Mouse (Mus musculus) MEL (cell line): ENCODE measurements around the gene Cd5. TPM values are rescaled to one million over a fixed set of nuclear protein-coding genes. Genes with fewer than 3 reads are reported as not detected.

Experiments used
- DNase-seq: peaks from one replicate; pipeline ENCODE4 v3.0.0; 2011; ENCODE audit warnings: low read depth, low spot score
- H3K27ac ChIP-seq: 2 replicates; pipeline ENCODE4 v1.5.1; 2012; ENCODE audit warnings: low read depth, mild to moderate bottlenecking, control low read depth, low read length, moderate library complexity; ENCODE audit not compliant: control insufficient read depth
- H3K27me3 ChIP-seq, 2 experiments: fragments of 150-350 bp in 1 of 2; sonication (generic) in 1 of 2; 2 replicates each; pipeline ENCODE4 v1.6.1; 2012; ENCODE audit warnings: low read length in 2 of 2, mild to moderate bottlenecking in 2 of 2, improper control_type of control experiment in 1 of 2, moderate library complexity in 1 of 2; ENCODE audit not compliant: insufficient read depth in 2 of 2, control insufficient read depth in 1 of 2
- H3K36me3 ChIP-seq, 2 experiments: 2 replicates each; pipeline ENCODE4 v1.6.1; 2012 to 2014; ENCODE audit warnings: low read length in 2 of 2, improper control_type of control experiment in 1 of 2, inconsistent platforms in 1 of 2, mild to moderate bottlenecking in 1 of 2; ENCODE audit not compliant: insufficient read depth in 2 of 2, control insufficient read depth in 1 of 2
- H3K4me1 ChIP-seq, 2 experiments: fragments of 150-350 bp in 1 of 2; sonication (generic) in 1 of 2; 2 replicates each; pipeline ENCODE4 v1.6.1; 2012; ENCODE audit warnings: low read length in 2 of 2, improper control_type of control experiment in 1 of 2, mild to moderate bottlenecking in 1 of 2; ENCODE audit not compliant: insufficient read depth in 2 of 2, control insufficient read depth in 1 of 2
- H3K4me3 ChIP-seq, 2 experiments: fragments of 150-350 bp in 1 of 2; sonication (generic) in 1 of 2; 2 replicates each; pipeline ENCODE4 v1.5.1; 2012; ENCODE audit warnings: low read depth in 2 of 2, low read length in 2 of 2, mild to moderate bottlenecking in 2 of 2, moderate library complexity in 2 of 2, control low read depth in 1 of 2, improper control_type of control experiment in 1 of 2; ENCODE audit not compliant: control insufficient read depth in 1 of 2, insufficient read depth in 1 of 2
- H3K79me2 ChIP-seq: 2 replicates; pipeline ENCODE4 v1.6.1; 2012; ENCODE audit warnings: mild to moderate bottlenecking, low read length, moderate library complexity; ENCODE audit not compliant: control insufficient read depth, poor library complexity, insufficient read depth
- H3K9ac ChIP-seq: 2 replicates; pipeline ENCODE4 v1.6.1; 2012; ENCODE audit warnings: low read depth, mild to moderate bottlenecking, control low read depth, low read length, moderate library complexity; ENCODE audit not compliant: control insufficient read depth, poor library complexity, severe bottlenecking
- H3K9me3 ChIP-seq: fragments of 150-350 bp; sonication (generic); replicated peaks from 2 replicates; pipeline ENCODE4 v1.6.1; 2012; ENCODE audit warnings: mild to moderate bottlenecking, low read length, improper control_type of control experiment, moderate library complexity; ENCODE audit not compliant: insufficient read depth
- CHD1 ChIP-seq: IDR thresholded peaks from 2 replicates; pipeline ENCODE4 v1.6.1; 2012; ENCODE audit warnings: low read depth, mild to moderate bottlenecking, inconsistent platforms, low read length, improper control_type of control experiment
- CHD2 ChIP-seq: IDR thresholded peaks from 2 replicates; pipeline ENCODE4 v1.6.1; 2011; ENCODE audit warnings: low read length, improper control_type of control experiment
- CTCF ChIP-seq, 3 experiments: IDR thresholded peaks in 2 of 3; conservative IDR thresholded peaks in 1 of 3; 2 replicates each; pipeline ENCODE4 v1.5.1; 2011 to 2012; ENCODE audit warnings: low read length in 3 of 3, low read depth in 2 of 3, mild to moderate bottlenecking in 2 of 3, improper control_type of control experiment in 1 of 3, inconsistent platforms in 1 of 3, mixed read lengths in 1 of 3, moderate library complexity in 1 of 3; ENCODE audit not compliant: control insufficient read depth in 1 of 3, insufficient read depth in 1 of 3, poor library complexity in 1 of 3, severe bottlenecking in 1 of 3
- E2F4 ChIP-seq: IDR thresholded peaks from 2 replicates; pipeline ENCODE4 v1.6.1; 2011; ENCODE audit warnings: low read depth, low read length, improper control_type of control experiment, borderline replicate concordance
- ELF1 ChIP-seq: IDR thresholded peaks from 2 replicates; pipeline ENCODE4 v1.6.1; 2014; ENCODE audit warnings: low read depth, mild to moderate bottlenecking, inconsistent platforms, low read length, improper control_type of control experiment, moderate library complexity
- EP300 ChIP-seq, 2 experiments: IDR thresholded peaks; 2 replicates each; pipeline ENCODE4 v1.6.1; 2011; ENCODE audit warnings: improper control_type of control experiment in 2 of 2, low read length in 2 of 2, low read depth in 1 of 2, mild to moderate bottlenecking in 1 of 2
- GABPA ChIP-seq: IDR thresholded peaks from 2 replicates; pipeline ENCODE4 v1.6.1; 2012; ENCODE audit warnings: low read depth, mild to moderate bottlenecking, inconsistent platforms, low read length, improper control_type of control experiment, moderate library complexity
- GATA1 ChIP-seq: IDR thresholded peaks from 2 replicates; pipeline ENCODE4 v1.6.1; 2011; ENCODE audit warnings: low read depth, low read length, improper control_type of control experiment
- JUND ChIP-seq: IDR thresholded peaks from 2 replicates; pipeline ENCODE4 v1.6.1; 2011; ENCODE audit warnings: low read depth, mild to moderate bottlenecking, improper control_type of control experiment, low read length
- KAT2A ChIP-seq: conservative IDR thresholded peaks from 2 replicates; pipeline ENCODE4 v1.6.1; 2012; ENCODE audit warnings: low read depth, low read length, improper control_type of control experiment, inconsistent platforms
- MAX ChIP-seq: IDR thresholded peaks from 2 replicates; pipeline ENCODE4 v1.6.1; 2011; ENCODE audit warnings: low read length, improper control_type of control experiment
- MAZ ChIP-seq: IDR thresholded peaks from 2 replicates; pipeline ENCODE4 v1.6.1; 2012; ENCODE audit warnings: low read depth, mild to moderate bottlenecking, inconsistent platforms, low read length, improper control_type of control experiment
- MEF2A ChIP-seq: IDR thresholded peaks from 2 replicates; pipeline ENCODE4 v1.6.1; 2014; ENCODE audit warnings: low read depth, mild to moderate bottlenecking, inconsistent platforms, low read length, improper control_type of control experiment; ENCODE audit not compliant: poor library complexity, insufficient replicate concordance, severe bottlenecking; ENCODE audit errors: extremely low read depth
- MXI1 ChIP-seq: IDR thresholded peaks from 2 replicates; pipeline ENCODE4 v1.6.1; 2011; ENCODE audit warnings: mild to moderate bottlenecking, low read depth, low read length, improper control_type of control experiment
- MYB ChIP-seq: IDR thresholded peaks from 2 replicates; pipeline ENCODE4 v1.6.1; 2011; ENCODE audit warnings: mild to moderate bottlenecking, low read depth, low read length, improper control_type of control experiment
- NELFE ChIP-seq: IDR thresholded peaks from 2 replicates; pipeline ENCODE4 v1.6.1; 2011; ENCODE audit warnings: low read depth, low read length, improper control_type of control experiment
- NRF1 ChIP-seq: IDR thresholded peaks from 2 replicates; pipeline ENCODE4 v1.6.1; 2014; ENCODE audit warnings: low read depth, mild to moderate bottlenecking, inconsistent platforms, low read length, improper control_type of control experiment, moderate library complexity; ENCODE audit not compliant: poor library complexity, insufficient read depth, severe bottlenecking
- POLR2AphosphoS5 ChIP-seq: IDR thresholded peaks from 2 replicates; pipeline ENCODE4 v1.6.1; 2012; ENCODE audit warnings: low read depth, borderline replicate concordance, mild to moderate bottlenecking, inconsistent platforms, low read length, moderate library complexity, mixed read lengths
- RAD21 ChIP-seq: IDR thresholded peaks from 2 replicates; pipeline ENCODE4 v1.6.1; 2011; ENCODE audit warnings: mild to moderate bottlenecking, low read depth, low read length, improper control_type of control experiment
- RCOR1 ChIP-seq: IDR thresholded peaks from 2 replicates; pipeline ENCODE4 v1.6.1; 2012; ENCODE audit warnings: low read depth, mild to moderate bottlenecking, inconsistent platforms, low read length, improper control_type of control experiment
- SIN3A ChIP-seq: IDR thresholded peaks from 2 replicates; pipeline ENCODE4 v1.6.1; 2012; ENCODE audit warnings: low read length, improper control_type of control experiment, inconsistent platforms
- TAL1 ChIP-seq: IDR thresholded peaks from 2 replicates; pipeline ENCODE4 v1.6.1; 2012; ENCODE audit warnings: mild to moderate bottlenecking, inconsistent platforms, low read length, moderate library complexity, mixed read lengths
- TBP ChIP-seq: IDR thresholded peaks from 2 replicates; pipeline ENCODE4 v1.8.0; 2011; ENCODE audit warnings: low read depth, low read length, improper control_type of control experiment
- TCF12 ChIP-seq: IDR thresholded peaks from 2 replicates; pipeline ENCODE4 v1.6.1; 2014; ENCODE audit warnings: low read depth, mild to moderate bottlenecking, inconsistent platforms, low read length, improper control_type of control experiment, moderate library complexity
- USF2 ChIP-seq, 2 experiments: IDR thresholded peaks; 2 replicates each; pipeline ENCODE4 v1.6.1; 2011 to 2012; ENCODE audit warnings: improper control_type of control experiment in 2 of 2, low read length in 2 of 2, borderline replicate concordance in 1 of 2, inconsistent platforms in 1 of 2, low read depth in 1 of 2, mild to moderate bottlenecking in 1 of 2; ENCODE audit not compliant: insufficient read depth in 1 of 2
- ZMIZ1 ChIP-seq: IDR thresholded peaks from 2 replicates; pipeline ENCODE4 v1.6.1; 2012; ENCODE audit warnings: low read depth, mild to moderate bottlenecking, inconsistent platforms, low read length, improper control_type of control experiment, moderate library complexity
- ZNF384 ChIP-seq: IDR thresholded peaks from 2 replicates; pipeline ENCODE4 v1.6.1; 2012; ENCODE audit warnings: low read depth, mild to moderate bottlenecking, inconsistent platforms, low read length, improper control_type of control experiment
- polyA plus RNA-seq, 2 experiments: library from polyadenylated mRNA; stranded (reverse) in 1 of 2; unstranded in 1 of 2; fragments of >175 nt in 1 of 2; fragments of >200 nt in 1 of 2; gene quantifications; 2 replicates each; pipeline versions ENCODE4 v1.2.1 to v1.2.4; 2012; ENCODE audit warnings: low replicate concordance in 2 of 2, low read depth in 1 of 2; ENCODE audit not compliant: insufficient read length in 2 of 2, insufficient read depth in 1 of 2, missing spikeins in 1 of 2
- total RNA-seq: library from RNA; depleted of rRNA; stranded (reverse); fragments of 300-350 nt; gene quantifications from 2 replicates; pipeline ENCODE4 v1.2.3, GENCODE M21; 2012

The Cd5 gene
- total and polyA plus RNA-seq, 3 experiments = not detected

- Histone ChIP-seq H3K9me3 (no peaks in the 10 kb centered on the region), H3K27ac (no peak overlapping the region), H3K27me3 (peaks cover 2 to 4% of the 10 kb centered on the region in 2 experiments; a peak in 3 of 4 replicates), H3K9ac (no peak overlapping the region), H3K79me2 (no peaks in the 10 kb centered on the region), H3K36me3 (no peaks in the 10 kb centered on the region), H3K4me1 (no peaks in the 10 kb centered on the region), H3K4me3 (no peak overlapping the region)
- no peak for DNase-seq
- TF ChIP-seq CHD1 (no peak), POLR2AphosphoS5 (no peak), JUND (no peak), CTCF (IDR thresholded peaks at IDR 0.05 in 2 of 3, conservative IDR thresholded peaks at IDR 0.05 in 1 of 3; ENCODE audit: control insufficient read depth in 1 of 3, insufficient read depth in 1 of 3, low read depth in 2 of 3, low read length in 3 of 3, poor library complexity in 1 of 3, severe bottlenecking in 1 of 3) (no peak), ZNF384 (no peak), GATA1 (no peak), EP300 (IDR thresholded peaks at IDR 0.05; ENCODE audit: low read depth in 1 of 2, low read length in 2 of 2) (no peak), E2F4 (no peak), CHD2 (no peak), RAD21 (no peak), KAT2A (no peak), MXI1 (no peak), SIN3A (no peak), MYB (no peak), TBP (no peak), MAZ (no peak), RCOR1 (no peak)
Measured at GRCm38 (mm10) chr19:10742565-10742964, 3.8 kb upstream of the Cd5 start.

GRCm38 (mm10) chr19:10742145-10742544 lies 3.3 kb upstream of the Cd5 start:
- no peak overlapping the region for H3K4me3 ChIP-seq
- no peak for DNase-seq
- H3K9me3 ChIP-seq = no peaks in the 10 kb centered on the region
- TF ChIP-seq USF2 (IDR thresholded peaks at IDR 0.05; ENCODE audit: borderline replicate concordance in 1 of 2, insufficient read depth in 1 of 2, low read depth in 1 of 2, low read length in 2 of 2) (no peak), TAL1 (no peak), MAX (no peak), CHD2 (no peak), KAT2A (no peak), ELF1 (no peak), GABPA (no peak), ZMIZ1 (no peak), NELFE (no peak), TCF12 (no peak), MXI1 (no peak), NRF1 (no peak), MEF2A (no peak), MAZ (no peak)
- TF ChIP-seq, all 39 proteins: peak for 0
- H3K27ac ChIP-seq = no peak overlapping the region
- H3K27me3 ChIP-seq = peaks cover 0 to 3% of the 10 kb centered on the region in 2 experiments; a peak in 3 of 4 replicates
- no peaks in the 10 kb centered on the region for H3K4me1 ChIP-seq
- no peaks in the 10 kb centered on the region for H3K79me2 ChIP-seq
- H3K9ac ChIP-seq = no peak overlapping the region
- H3K36me3 ChIP-seq = no peaks in the 10 kb centered on the region
